Mouse (Mus musculus) heart, postnatal 0 days (tissue): Measurements from ENCODE around the gene Fank1.

ENCODE experiments used
- CTCF ChIP-seq: IDR thresholded peaks from 2 replicates; pipeline ENCODE4 v1.5.1; 2016; ENCODE audit warnings: antibody characterized with exemption, control low read depth, low read depth
- EP300 ChIP-seq: IDR thresholded peaks from 2 replicates; pipeline ENCODE4 v1.6.1; 2016; ENCODE audit warnings: antibody characterized with exemption, low read depth

- TF ChIP-seq CTCF (no peak), EP300 (no peak)
Observed at GRCm38 (mm10) chr7:133891796-133892195, 115.1 kb downstream of the Fank1 start.
